Mouse (Mus musculus) lung, adult 2 months (tissue): ENCODE measurements around the gene Acap2.

ENCODE experiments used
- CTCF ChIP-seq: fragments of 200-500 bp; IDR thresholded peaks from 2 replicates; pipeline ENCODE4 v1.5.1; 2011; ENCODE audit warnings: mild to moderate bottlenecking, low read length, control low read depth; ENCODE audit not compliant: insufficient read depth
- POLR2A ChIP-seq: fragments of 200-500 bp; IDR thresholded peaks from 2 replicates; pipeline ENCODE4 v1.6.1; 2011; ENCODE audit warnings: low read depth, mild to moderate bottlenecking, control low read depth, low read length, borderline replicate concordance; ENCODE audit errors: extremely low read depth

DNA sequence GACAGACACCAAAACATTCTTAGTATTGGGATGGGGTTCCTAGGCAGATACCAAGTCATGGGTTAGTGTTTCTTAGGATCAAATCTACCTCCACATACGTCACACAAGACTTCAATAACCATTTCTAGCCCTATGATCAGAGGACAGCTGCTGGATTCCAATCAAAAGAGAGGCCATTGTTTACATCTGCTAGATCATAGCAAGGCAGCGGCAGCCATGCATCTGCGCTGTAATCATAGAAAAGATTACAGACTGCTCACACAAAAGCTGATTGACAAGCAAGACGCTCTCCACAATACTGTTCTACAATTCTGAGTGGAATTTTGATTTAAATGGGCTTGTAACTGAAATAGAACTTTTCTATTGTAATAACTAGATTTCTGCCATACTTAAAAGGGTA, 16.3 kb downstream of the Acap2 start:
- TF ChIP-seq CTCF = no peak
- no peak for TF ChIP-seq POLR2A
